Mouse (Mus musculus): ENCODE measurements around the gene Scap. TPM values are rescaled to one million over a fixed set of nuclear protein-coding genes. Genes with fewer than 3 reads are reported as not detected.
A peak's percentile ranks its signal among the peaks of the same experiment; 100 is the strongest.

Gene Scap
- polyA plus RNA-seq, 1 experiment from 2014 or later: 33.4 TPM

DNA sequence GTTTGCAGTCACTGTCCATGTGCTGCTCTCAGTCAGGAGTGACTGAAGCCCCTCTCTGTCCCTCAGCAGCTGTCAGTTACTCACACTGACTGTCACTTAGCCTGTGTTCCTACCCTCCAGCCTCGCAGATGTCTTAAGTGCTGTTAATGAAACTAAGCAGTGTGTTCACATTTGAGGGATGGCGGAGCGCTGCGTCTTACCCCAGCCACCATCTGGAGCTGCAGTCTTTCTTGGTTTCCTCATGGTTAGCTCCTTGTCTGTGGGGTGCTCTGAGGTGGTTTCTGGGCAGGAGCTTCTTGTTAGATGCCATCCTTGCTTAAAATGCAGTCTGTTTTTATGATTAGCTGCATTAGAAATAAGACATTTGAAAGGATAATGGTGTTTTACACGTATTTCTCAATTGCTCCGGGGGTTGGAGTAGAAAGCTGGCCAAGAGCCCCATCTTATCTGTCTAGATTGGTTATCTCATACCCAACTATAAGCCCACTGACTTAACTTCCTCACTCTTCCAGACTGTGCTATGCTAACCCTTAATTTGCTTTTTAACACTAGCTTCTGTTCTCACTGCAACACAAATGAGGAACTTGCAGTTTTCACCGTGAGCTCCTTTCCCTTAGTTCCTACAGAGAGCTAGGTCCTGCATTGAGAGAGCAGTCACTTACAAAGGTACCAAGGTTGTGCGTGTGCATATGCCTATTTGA lies 19.0 kb downstream of the Scap start:
- WGBS: 91% methylated on average over 8 of the region's 8 CpGs
- Histone ChIP-seq H3K36me3 (ENCODE audit: insufficient read depth, low read length) (0 out of 2 replicates have a peak, but pooled peaks cover 4% of the 10 kb centered on the region), H3K9ac (ENCODE audit: low read depth, low read length) (no peak overlapping the region), H3K4me2 (ENCODE audit: low read length) (no peak overlapping the region), H3K4me3 (replicated peaks; ENCODE audit: low read depth, low read length) (no peak overlapping the region), H3K9me3 (replicated peaks; ENCODE audit: low read length) (no peaks in the 10 kb centered on the region), H3K27ac (no peak overlapping the region), H3K27me3 (ENCODE audit: insufficient read depth, low read length) (no peaks in the 10 kb centered on the region), H3K4me1 (replicated peaks; ENCODE audit: insufficient read depth, low read length) (no peaks in the 10 kb centered on the region)
- DNase-seq (ENCODE audit: low spot score): no peak
- no peak for TF ChIP-seq CTCF (IDR thresholded peaks at IDR 0.05; ENCODE audit: low read depth)
- no peak for ATAC-seq (replicated peaks; ENCODE audit: low FRiP score, low read depth)

DNA sequence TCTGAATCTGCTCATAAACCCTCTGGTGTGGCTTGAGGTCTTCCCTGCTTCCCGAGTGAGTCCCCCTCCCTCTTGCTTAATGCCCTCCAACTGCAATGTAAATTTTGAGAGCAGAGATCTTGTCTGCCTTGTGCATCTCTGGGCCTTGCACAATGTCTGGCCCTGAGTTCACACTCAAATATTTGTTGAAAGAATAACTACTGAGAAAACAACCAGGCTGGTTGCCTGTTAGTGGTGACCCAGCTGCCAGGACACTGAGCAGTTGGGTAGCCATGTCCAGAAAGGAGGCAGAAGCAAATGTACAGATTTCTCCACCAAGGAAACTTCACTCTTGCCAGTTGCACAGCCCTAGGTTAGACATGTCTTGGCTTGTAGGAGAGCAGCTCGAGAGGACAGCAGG lies 25.3 kb downstream of the Scap start:
- 64% methylated on average over 2 of the region's 2 CpGs for WGBS
- ATAC-seq (replicated peaks; ENCODE audit: low FRiP score, low read depth) (no peak), DNase-seq (ENCODE audit: low spot score) (no peak)

DNA sequence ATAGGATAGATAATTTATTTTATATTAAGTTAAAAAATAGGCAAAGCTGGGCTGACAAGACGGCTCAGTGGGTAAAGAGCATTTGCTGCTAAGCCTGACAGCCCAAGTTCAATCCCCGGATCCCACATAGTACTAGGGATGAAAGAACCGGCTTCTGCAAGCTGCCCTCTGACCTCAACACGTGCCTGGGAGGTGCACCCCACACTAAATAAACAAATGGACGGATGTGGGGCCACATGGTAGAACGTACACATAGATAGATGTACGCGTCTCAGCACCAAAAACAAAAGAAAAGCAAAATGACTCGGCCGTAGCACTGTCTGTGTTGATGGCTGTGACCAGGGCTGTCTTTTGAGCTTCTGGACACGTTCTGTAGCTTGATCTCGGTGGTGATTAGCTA lies 28.2 kb downstream of the Scap start:
- Histone ChIP-seq H3K27me3 (ENCODE audit: insufficient read depth, low read length) (no peaks in the 10 kb centered on the region), H3K4me2 (ENCODE audit: low read length) (no peak overlapping the region), H3K9me3 (replicated peaks; ENCODE audit: low read length) (no peaks in the 10 kb centered on the region), H3K9ac (ENCODE audit: low read depth, low read length) (no peak overlapping the region), H3K27ac (no peak overlapping the region), H3K4me3 (replicated peaks; ENCODE audit: low read depth, low read length) (no peak overlapping the region), H3K36me3 (ENCODE audit: insufficient read depth, low read length) (0 out of 2 replicates have a peak, but pooled peaks cover 6% of the 10 kb centered on the region), H3K4me1 (replicated peaks; ENCODE audit: insufficient read depth, low read length) (no peaks in the 10 kb centered on the region)
- WGBS: 45% methylated on average over 12 of the region's 12 CpGs
- no peak for ATAC-seq (replicated peaks; ENCODE audit: low FRiP score, low read depth)
- DNase-seq (ENCODE audit: low spot score): no peak
- no peak for TF ChIP-seq CTCF (IDR thresholded peaks at IDR 0.05; ENCODE audit: low read depth)

More for the DNA sequence above, 25.3 kb downstream of the Scap start:
- Histone ChIP-seq H3K4me1 (replicated peaks; ENCODE audit: insufficient read depth, low read length) (no peaks in the 10 kb centered on the region), H3K9me3 (replicated peaks; ENCODE audit: low read length) (no peaks in the 10 kb centered on the region), H3K27me3 (ENCODE audit: insufficient read depth, low read length) (no peaks in the 10 kb centered on the region), H3K27ac (no peak overlapping the region), H3K4me3 (replicated peaks; ENCODE audit: low read depth, low read length) (no peak overlapping the region), H3K9ac (ENCODE audit: low read depth, low read length) (no peak overlapping the region), H3K36me3 (ENCODE audit: insufficient read depth, low read length) (0 out of 2 replicates have a peak, but pooled peaks cover 4% of the 10 kb centered on the region), H3K4me2 (ENCODE audit: low read length) (no peak overlapping the region)
- no peak for TF ChIP-seq CTCF (IDR thresholded peaks at IDR 0.05; ENCODE audit: low read depth)

DNA sequence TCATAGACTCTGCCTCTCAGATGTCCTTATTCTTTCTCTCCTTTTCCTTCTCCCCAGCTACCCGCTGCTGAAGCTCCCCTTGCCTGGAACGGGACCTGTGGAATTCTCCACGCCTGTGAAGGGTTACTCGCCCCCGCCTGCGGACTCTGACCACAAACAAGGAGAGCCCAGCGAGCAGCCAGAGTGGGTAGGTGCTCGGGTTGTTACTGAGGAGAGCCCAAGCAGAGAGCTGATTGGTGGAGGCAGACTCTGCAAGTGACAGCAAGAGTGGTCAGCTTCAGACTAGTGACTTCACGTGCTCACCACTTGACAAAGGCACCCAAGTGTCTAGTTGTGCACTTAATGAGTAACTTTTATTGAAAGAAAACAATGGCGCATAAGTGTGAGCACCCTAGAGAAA lies 29.2 kb downstream of the Scap start:
- ATAC-seq (replicated peaks; ENCODE audit: low FRiP score, low read depth) (no peak), DNase-seq (ENCODE audit: low spot score) (no peak)
- H3K27ac ChIP-seq: no peak overlapping the region
- 79% methylated on average over 10 of the region's 10 CpGs for WGBS
- H3K4me2 ChIP-seq (ENCODE audit: low read length): no peak overlapping the region
- H3K27me3 ChIP-seq (ENCODE audit: insufficient read depth, low read length): no peaks in the 10 kb centered on the region
- TF ChIP-seq CTCF (IDR thresholded peaks at IDR 0.05; ENCODE audit: low read depth): no peak
- no peak overlapping the region for H3K9ac ChIP-seq (ENCODE audit: low read depth, low read length)
- 0 out of 2 replicates have a peak, but pooled peaks cover 5% of the 10 kb centered on the region for H3K36me3 ChIP-seq (ENCODE audit: insufficient read depth, low read length)
- no peaks in the 10 kb centered on the region for H3K4me1 ChIP-seq (replicated peaks; ENCODE audit: insufficient read depth, low read length)
- no peak overlapping the region for H3K4me3 ChIP-seq (replicated peaks; ENCODE audit: low read depth, low read length)
- H3K9me3 ChIP-seq (replicated peaks; ENCODE audit: low read length): no peaks in the 10 kb centered on the region

DNA sequence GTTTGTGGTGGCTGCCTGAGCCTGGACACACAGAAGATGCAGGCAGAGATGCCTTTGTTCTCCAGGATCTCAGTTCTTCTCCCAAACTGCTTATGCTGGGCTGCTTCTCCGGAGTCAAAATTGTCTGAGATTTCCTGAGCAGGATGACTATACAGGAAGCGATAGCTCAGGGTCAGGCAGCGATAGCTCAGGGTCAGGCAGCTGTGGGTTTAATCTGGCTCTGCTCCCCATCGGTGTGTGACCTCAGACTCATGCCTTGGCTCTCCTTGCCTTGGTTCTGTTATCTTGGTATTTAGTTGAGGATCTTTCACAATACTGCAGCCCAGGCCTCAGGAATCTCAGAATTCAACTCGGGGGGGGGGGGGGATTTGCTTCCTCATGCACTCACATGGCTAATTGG lies 33.7 kb downstream of the Scap start:
- H3K9ac ChIP-seq (ENCODE audit: low read depth, low read length): no peak overlapping the region
- no peak for TF ChIP-seq CTCF (IDR thresholded peaks at IDR 0.05; ENCODE audit: low read depth)
- H3K4me2 ChIP-seq (ENCODE audit: low read length): no peak overlapping the region
- 0 out of 2 replicates have a peak, but pooled peaks cover 7% of the 10 kb centered on the region for H3K36me3 ChIP-seq (ENCODE audit: insufficient read depth, low read length)
- no peaks in the 10 kb centered on the region for H3K9me3 ChIP-seq (replicated peaks; ENCODE audit: low read length)
- peak; percentile 54 for DNase-seq (ENCODE audit: low spot score)
- no peaks in the 10 kb centered on the region for H3K4me1 ChIP-seq (replicated peaks; ENCODE audit: insufficient read depth, low read length)
- no peaks in the 10 kb centered on the region for H3K27me3 ChIP-seq (ENCODE audit: insufficient read depth, low read length)
- no peak overlapping the region for H3K27ac ChIP-seq
- ATAC-seq (replicated peaks; ENCODE audit: low FRiP score, low read depth): no peak
- 62% methylated on average over 5 of the region's 5 CpGs for WGBS
- H3K4me3 ChIP-seq (replicated peaks; ENCODE audit: low read depth, low read length): no peak overlapping the region

DNA sequence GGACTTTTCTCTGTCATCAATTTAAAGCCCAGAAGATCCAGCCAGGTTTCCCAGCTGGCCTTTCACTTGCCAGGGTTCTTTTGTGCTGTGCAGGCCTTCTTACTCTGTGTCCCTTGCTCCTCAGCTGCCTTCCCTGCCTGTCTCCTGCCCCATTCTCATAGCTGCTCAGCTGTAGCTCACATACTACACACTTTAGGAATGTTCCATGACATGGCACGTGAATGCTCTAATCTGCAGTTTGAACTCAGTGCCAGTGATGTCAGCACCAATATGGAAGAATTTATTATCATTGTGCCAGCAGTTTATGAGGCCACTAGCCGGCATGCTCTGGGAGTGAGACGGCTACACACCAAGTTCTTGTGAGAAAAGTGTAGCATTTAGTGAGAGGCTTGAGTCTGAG lies 36.8 kb downstream of the Scap start:
- Histone ChIP-seq H3K9me3 (replicated peaks; ENCODE audit: low read length) (no peaks in the 10 kb centered on the region), H3K27me3 (ENCODE audit: insufficient read depth, low read length) (no peaks in the 10 kb centered on the region), H3K4me1 (replicated peaks; ENCODE audit: insufficient read depth, low read length) (no peaks in the 10 kb centered on the region), H3K4me3 (replicated peaks; ENCODE audit: low read depth, low read length) (no peak overlapping the region), H3K9ac (ENCODE audit: low read depth, low read length) (no peak overlapping the region), H3K4me2 (ENCODE audit: low read length) (no peak overlapping the region), H3K27ac (no peak overlapping the region), H3K36me3 (ENCODE audit: insufficient read depth, low read length) (peaks cover 26% of the 10 kb centered on the region; the same call in 1 of the 2 replicates)
- 92% methylated on average over 3 of the region's 3 CpGs for WGBS
- no peak for TF ChIP-seq CTCF (IDR thresholded peaks at IDR 0.05; ENCODE audit: low read depth)
- ATAC-seq (replicated peaks; ENCODE audit: low FRiP score, low read depth) (no peak), DNase-seq (ENCODE audit: low spot score) (no peak)
